Mouse (Mus musculus) liver, adult 2 months (tissue): ENCODE results near the gene Icos.

Experiments used
- CTCF ChIP-seq: fragments of 200-500 bp; IDR thresholded peaks from 2 replicates; pipeline ENCODE4 v1.5.1; 2011; ENCODE audit warnings: low read depth, low read length, control low read depth
- POLR2A ChIP-seq: fragments of 200-500 bp; IDR thresholded peaks from 2 replicates; pipeline ENCODE4 v1.6.1; 2011; ENCODE audit warnings: low read length, control low read depth; ENCODE audit not compliant: insufficient read depth; ENCODE audit errors: extremely low read depth

- no peak for TF ChIP-seq POLR2A
- no peak for TF ChIP-seq CTCF
Observed at GRCm38 (mm10) chr1:60959246-60959645, 18.5 kb upstream of the Icos start.
